Mouse (Mus musculus) bone marrow, adult 2 months (tissue): ENCODE measurements around the gene Macf1.

ENCODE experiments used
- CTCF ChIP-seq: fragments of 200-500 bp; IDR thresholded peaks from 2 replicates; pipeline ENCODE4 v1.5.1; 2011; ENCODE audit warnings: low read length, control low read depth; ENCODE audit not compliant: control insufficient read depth, insufficient read depth
- POLR2A ChIP-seq: fragments of 200-500 bp; IDR thresholded peaks from 2 replicates; pipeline ENCODE4 v1.6.1; 2011; ENCODE audit warnings: low read depth, mild to moderate bottlenecking, control low read depth, low read length, borderline replicate concordance; ENCODE audit not compliant: control insufficient read depth

GRCm38 (mm10) chr4:123664021-123664950 lies 19.9 kb downstream of the Macf1 start:
- TF ChIP-seq CTCF (no peak), POLR2A (peak; percentile 47; the same call in 1 of the 2 replicates)
